Mouse (Mus musculus) neural tube, embryonic 15.5 days (tissue): ENCODE data around the gene Cdpf1. TPM values are rescaled to one million over a fixed set of nuclear protein-coding genes. Genes with fewer than 3 reads are reported as not detected.

ENCODE experiments used
- ATAC-seq: fragments of 200-750 bp; cut with Nextera tagmentation; 2 replicates; pipeline ENCODE4 v1.8.0; 2017; ENCODE audit warnings: mild to moderate bottlenecking, moderate TSS enrichment, moderate library complexity; ENCODE audit not compliant: low FRiP score
- H3K27ac ChIP-seq: fragments of 300-500 bp; sonication (generic); replicated peaks from 2 replicates; pipeline ENCODE4 v1.5.1; 2015; ENCODE audit warnings: mild to moderate bottlenecking, inconsistent platforms
- H3K27me3 ChIP-seq: fragments of 300-500 bp; sonication (generic); replicated peaks from 2 replicates; pipeline ENCODE4 v1.6.1; 2015; ENCODE audit warnings: inconsistent platforms
- H3K36me3 ChIP-seq: fragments of 300-500 bp; sonication (generic); 2 replicates; pipeline ENCODE4 v1.6.1; 2015; ENCODE audit warnings: inconsistent platforms
- H3K4me1 ChIP-seq: fragments of 300-500 bp; sonication (generic); 2 replicates; pipeline ENCODE4 v1.6.1; 2015; ENCODE audit warnings: inconsistent platforms
- H3K4me2 ChIP-seq: fragments of 300-500 bp; sonication (generic); 2 replicates; pipeline ENCODE4 v1.6.1; 2015; ENCODE audit warnings: inconsistent platforms, mild to moderate bottlenecking, moderate library complexity
- H3K4me3 ChIP-seq: fragments of 300-500 bp; sonication (generic); replicated peaks from 2 replicates; pipeline ENCODE4 v1.5.1; 2015; ENCODE audit warnings: mild to moderate bottlenecking, inconsistent platforms
- H3K9ac ChIP-seq: fragments of 300-500 bp; sonication (generic); replicated peaks from 2 replicates; pipeline ENCODE4 v1.6.1; 2015; ENCODE audit warnings: mild to moderate bottlenecking, inconsistent platforms
- H3K9me3 ChIP-seq: fragments of 300-500 bp; sonication (generic); replicated peaks from 2 replicates; pipeline ENCODE4 v1.6.1; 2016; ENCODE audit warnings: inconsistent platforms
- WGBS: fragments of 180-500 bp; shearing (Covaris S2); methylation state at CpG from one replicate; pipeline ENCODE4 v1.1.7; 2015; ENCODE audit warnings: mixed read lengths; 5-methylcytosine and 5-hydroxymethylcytosine counted together
- polyA plus RNA-seq: library from polyadenylated mRNA; unstranded; fragments of >200 nt; fragmentation: Nextera tagmentation; extraction: Ambion mirVana; gene quantifications from 2 replicates; pipeline ENCODE4 v1.2.1, GENCODE M21; 2015

The Cdpf1 gene
- 22.3 and 25.7 TPM in 2 replicates for polyA plus RNA-seq

- WGBS: 3% methylated on average over 34 of the region's 36 CpGs
- ATAC-seq: peak; percentile 98
These were observed at the start of gene Cdpf1 for GRCm38 (mm10) chr15:85811535-85812277. Gene Cdpf1 (minus strand): TSS chr15:85811697.

DNA sequence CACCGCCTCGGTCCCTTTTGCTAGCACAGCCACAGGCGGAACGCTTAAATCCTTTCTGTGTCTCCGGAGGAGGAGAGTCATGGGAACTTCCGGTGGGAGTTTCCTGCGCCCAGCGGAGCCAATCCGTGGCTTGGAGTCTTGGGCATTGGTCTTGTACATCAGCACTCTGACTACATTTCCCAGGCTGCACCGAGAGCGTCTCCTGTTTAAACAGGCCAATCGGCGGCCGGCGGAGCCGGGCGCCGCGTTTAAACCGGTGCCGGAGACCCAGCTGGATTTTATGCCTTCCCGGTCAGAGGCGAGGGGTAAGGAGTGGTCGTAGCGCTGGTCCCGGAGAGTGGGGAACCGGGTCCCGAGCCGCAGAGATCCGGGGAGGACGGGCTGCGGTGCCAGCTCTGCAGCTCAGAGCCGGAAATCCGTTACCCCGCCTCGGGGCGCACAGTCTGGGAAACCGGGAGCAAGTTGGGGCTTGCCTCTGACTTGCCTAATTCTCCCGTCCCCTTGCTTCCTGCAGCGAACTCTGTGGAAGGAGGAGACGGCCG, 48.1 kb upstream of the Cdpf1 start, which contains the start of gene Gtse1:
Gene Gtse1, plus strand, starts transcription at position 256 of the 542 bp plus-strand sequence.
- peaks cover 26% of the 10 kb centered on the region for H3K4me1 ChIP-seq
- under 1% methylated on average over 42 of the region's 42 CpGs for WGBS
- H3K9ac ChIP-seq: peak within 1 kb of the TSS; percentile 76
- H3K4me2 ChIP-seq: peak within 1 kb of the TSS; percentile 93
- no peaks in the 10 kb centered on the region for H3K27me3 ChIP-seq
- no peaks in the 10 kb centered on the region for H3K36me3 ChIP-seq
- peak within 1 kb of the TSS; percentile 65 for H3K4me3 ChIP-seq
- ATAC-seq: peak; percentile 98
- peak within 1 kb of the TSS; percentile 87 for H3K27ac ChIP-seq
- H3K9me3 ChIP-seq: no peaks in the 10 kb centered on the region

More at GRCm38 (mm10) chr15:85811535-85812277, at the start of gene Cdpf1:
- peaks cover 17% of the 10 kb centered on the region for H3K4me1 ChIP-seq
- H3K9ac ChIP-seq: peak within 1 kb of the TSS; percentile 84
- peak within 1 kb of the TSS; percentile 86 for H3K4me2 ChIP-seq
- H3K9me3 ChIP-seq: 0 out of 2 replicates have a peak, but pooled peaks cover 4% of the 10 kb centered on the region
- no peaks in the 10 kb centered on the region for H3K36me3 ChIP-seq
- peak within 1 kb of the TSS; percentile 81 for H3K4me3 ChIP-seq
- H3K27ac ChIP-seq: peak within 1 kb of the TSS; percentile 94
- H3K27me3 ChIP-seq: no peaks in the 10 kb centered on the region

GRCm38 (mm10) chr15:85858980-85859489, 47.5 kb upstream of the Cdpf1 start:
- peak overlapping the region; percentile 65 for H3K4me3 ChIP-seq
- ATAC-seq: peak; percentile 57
- no peaks in the 10 kb centered on the region for H3K36me3 ChIP-seq
- no peaks in the 10 kb centered on the region for H3K27me3 ChIP-seq
- H3K27ac ChIP-seq: peak overlapping the region; percentile 87
- H3K4me2 ChIP-seq: peak overlapping the region; percentile 93
- H3K4me1 ChIP-seq: peaks cover 26% of the 10 kb centered on the region
- whole genome bisulfite sequencing: 10% methylated on average over 15 of the region's 15 CpGs
- H3K9ac ChIP-seq: peak overlapping the region; percentile 76
- no peaks in the 10 kb centered on the region for H3K9me3 ChIP-seq

DNA sequence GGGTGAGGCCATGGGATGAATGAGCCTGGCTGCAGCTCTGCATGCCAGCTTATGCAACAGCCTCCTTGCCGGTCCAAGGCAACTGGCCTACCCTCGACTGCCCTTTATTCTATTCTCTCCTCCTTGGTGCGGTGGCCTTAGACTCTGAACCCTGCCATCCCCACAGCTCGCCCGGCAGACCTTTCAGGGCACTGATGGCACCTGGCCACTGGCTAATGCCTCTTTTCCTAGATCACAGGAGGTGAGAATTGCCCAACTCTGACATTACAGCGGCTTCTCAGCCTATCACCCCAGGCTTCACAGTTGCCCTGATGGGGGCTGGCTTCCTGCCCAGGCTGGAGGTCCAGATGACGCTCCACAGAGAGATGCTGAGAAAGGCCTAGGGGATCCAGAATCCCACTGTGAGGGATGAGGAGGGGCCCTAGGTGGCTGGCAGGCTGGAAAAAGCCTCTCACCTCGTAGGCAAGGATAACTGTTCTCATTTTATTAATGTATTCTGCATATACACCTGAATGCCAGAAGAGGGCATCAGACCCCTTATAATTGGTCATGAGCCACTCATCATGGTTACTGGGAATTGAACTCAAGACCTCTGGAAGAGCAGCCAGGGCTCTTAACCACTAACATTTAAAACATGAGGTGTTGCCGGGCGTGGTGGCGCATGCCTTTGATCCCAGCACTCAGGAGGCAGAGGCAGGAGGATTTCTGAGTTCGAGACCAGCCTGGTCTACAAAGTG, 40.3 kb upstream of the Cdpf1 start:
- Histone ChIP-seq H3K27me3 (no peaks in the 10 kb centered on the region), H3K4me1 (no peaks in the 10 kb centered on the region), H3K4me3 (no peak overlapping the region), H3K27ac (no peak overlapping the region), H3K36me3 (no peaks in the 10 kb centered on the region; the same call in 1 of the 2 replicates), H3K9me3 (no peaks in the 10 kb centered on the region), H3K4me2 (no peak overlapping the region), H3K9ac (no peak overlapping the region)
- 80% methylated on average over 12 of the region's 12 CpGs for WGBS
- no peak for ATAC-seq

DNA sequence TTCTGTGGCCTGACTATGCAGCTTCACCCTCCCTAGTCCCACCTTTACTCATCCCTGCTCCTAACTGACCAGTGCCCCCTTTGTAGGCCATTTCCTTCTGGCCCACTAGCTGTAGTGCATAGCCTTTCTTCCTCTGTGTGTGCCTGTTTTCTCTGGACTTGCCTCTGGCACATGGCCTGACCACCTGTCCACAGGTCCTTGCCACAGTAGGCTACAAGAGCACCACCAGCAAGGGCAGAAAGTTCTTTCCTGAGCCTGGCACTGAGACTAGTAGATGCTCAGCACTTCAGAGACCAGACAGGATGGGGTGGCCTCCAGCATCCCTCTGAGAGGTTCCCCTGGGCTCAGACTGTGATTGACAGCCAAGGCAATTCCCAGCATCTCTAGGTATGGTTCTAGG, 33.6 kb upstream of the Cdpf1 start:
- H3K4me3 ChIP-seq: no peak overlapping the region
- H3K9ac ChIP-seq: no peak overlapping the region
- no peak overlapping the region for H3K27ac ChIP-seq
- no peaks in the 10 kb centered on the region for H3K9me3 ChIP-seq
- H3K4me2 ChIP-seq: no peak overlapping the region
- no peaks in the 10 kb centered on the region for H3K27me3 ChIP-seq
- ATAC-seq: no peak
- H3K4me1 ChIP-seq: no peaks in the 10 kb centered on the region
- H3K36me3 ChIP-seq: 0 out of 2 replicates have a peak, but pooled peaks cover 2% of the 10 kb centered on the region

GRCm38 (mm10) chr15:85841796-85842360, 30.4 kb upstream of the Cdpf1 start:
- 0 out of 2 replicates have a peak, but pooled peaks cover 2% of the 10 kb centered on the region for H3K36me3 ChIP-seq
- H3K4me1 ChIP-seq: no peaks in the 10 kb centered on the region
- no peak overlapping the region for H3K4me3 ChIP-seq
- no peak overlapping the region for H3K27ac ChIP-seq
- ATAC-seq: no peak
- H3K4me2 ChIP-seq: no peak overlapping the region
- no peaks in the 10 kb centered on the region for H3K9me3 ChIP-seq
- no peak overlapping the region for H3K9ac ChIP-seq
- WGBS: 87% methylated on average over 5 of the region's 5 CpGs
- no peaks in the 10 kb centered on the region for H3K27me3 ChIP-seq

DNA sequence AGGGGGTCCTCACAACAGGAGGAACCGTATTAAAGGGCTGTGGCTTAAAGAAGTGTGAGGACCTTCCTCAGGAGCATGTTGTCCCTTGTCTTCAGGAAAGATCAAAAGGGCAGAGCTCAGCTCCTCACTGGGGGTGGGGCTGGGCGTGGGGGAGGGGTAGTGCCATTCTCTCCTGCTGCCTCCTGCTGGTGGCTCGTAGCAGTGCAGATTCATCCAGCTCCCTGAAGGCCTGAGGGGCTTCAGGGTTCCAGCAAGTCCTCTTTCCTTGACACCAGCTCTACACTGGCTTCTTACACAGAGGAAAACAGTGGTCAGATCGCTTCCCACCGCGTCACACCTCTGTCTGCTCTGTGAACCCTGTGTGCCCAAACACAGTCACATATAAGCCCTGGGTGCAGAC, 29.5 kb upstream of the Cdpf1 start:
- H3K9me3 ChIP-seq: no peaks in the 10 kb centered on the region
- no peak overlapping the region for H3K4me3 ChIP-seq
- H3K27me3 ChIP-seq: no peaks in the 10 kb centered on the region
- ATAC-seq: no peak
- H3K27ac ChIP-seq: no peak overlapping the region
- H3K36me3 ChIP-seq: peaks cover 5% of the 10 kb centered on the region; the same call in 1 of the 2 replicates
- H3K9ac ChIP-seq: no peak overlapping the region
- H3K4me1 ChIP-seq: no peaks in the 10 kb centered on the region
- H3K4me2 ChIP-seq: no peak overlapping the region
- 33% methylated on average over 6 of the region's 6 CpGs for WGBS

- Histone ChIP-seq H3K4me2 (no peak overlapping the region), H3K27ac (no peak overlapping the region), H3K36me3 (peaks cover 5% of the 10 kb centered on the region; the same call in 1 of the 2 replicates), H3K9me3 (no peaks in the 10 kb centered on the region), H3K4me3 (no peak overlapping the region), H3K4me1 (peaks cover 13% of the 10 kb centered on the region), H3K9ac (no peak overlapping the region), H3K27me3 (no peaks in the 10 kb centered on the region)
- no peak for ATAC-seq
- over 99% methylated on average over 5 of the region's 5 CpGs for WGBS
These were observed 25.4 kb upstream of the Cdpf1 start for GRCm38 (mm10) chr15:85836887-85837286.

GRCm38 (mm10) chr15:85835335-85835734, 23.8 kb upstream of the Cdpf1 start:
- Histone ChIP-seq H3K4me2 (no peak overlapping the region), H3K27me3 (no peaks in the 10 kb centered on the region), H3K9ac (no peak overlapping the region), H3K36me3 (peaks cover 5% of the 10 kb centered on the region; the same call in 1 of the 2 replicates), H3K27ac (no peak overlapping the region), H3K4me1 (peaks cover 19% of the 10 kb centered on the region), H3K4me3 (no peak overlapping the region), H3K9me3 (no peaks in the 10 kb centered on the region)
- no peak for ATAC-seq
- WGBS: 61% methylated on average over 3 of the region's 3 CpGs

DNA sequence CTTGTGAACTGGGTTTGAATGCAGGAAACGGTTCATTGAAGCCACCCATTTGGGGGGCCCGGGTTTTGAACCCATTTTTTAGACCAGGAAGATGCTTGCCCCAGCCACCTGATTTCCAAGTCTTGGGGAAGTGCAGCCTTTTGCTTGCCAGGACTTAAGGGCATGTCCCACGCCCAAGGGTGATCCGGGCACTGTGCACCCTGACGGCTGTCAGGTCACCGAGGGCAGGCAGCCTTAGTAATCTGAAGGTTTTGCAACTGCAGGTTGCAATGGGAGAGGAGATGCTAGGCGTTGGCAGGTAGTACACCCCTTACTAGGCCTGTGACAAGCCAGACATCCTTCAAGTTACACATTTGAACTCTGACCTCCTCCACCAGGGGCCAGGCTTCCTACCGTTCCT, 21.1 kb upstream of the Cdpf1 start:
- no peaks in the 10 kb centered on the region for H3K27me3 ChIP-seq
- H3K9me3 ChIP-seq: no peaks in the 10 kb centered on the region
- peaks cover 19% of the 10 kb centered on the region for H3K4me1 ChIP-seq
- H3K4me2 ChIP-seq: peak overlapping the region; percentile 92
- ATAC-seq: no peak
- H3K27ac ChIP-seq: no peak overlapping the region
- H3K4me3 ChIP-seq: peak overlapping the region; percentile 60
- peak overlapping the region; percentile 66 for H3K9ac ChIP-seq
- 46% methylated on average over 8 of the region's 8 CpGs for WGBS
- peaks cover 5% of the 10 kb centered on the region; the same call in 1 of the 2 replicates for H3K36me3 ChIP-seq

DNA sequence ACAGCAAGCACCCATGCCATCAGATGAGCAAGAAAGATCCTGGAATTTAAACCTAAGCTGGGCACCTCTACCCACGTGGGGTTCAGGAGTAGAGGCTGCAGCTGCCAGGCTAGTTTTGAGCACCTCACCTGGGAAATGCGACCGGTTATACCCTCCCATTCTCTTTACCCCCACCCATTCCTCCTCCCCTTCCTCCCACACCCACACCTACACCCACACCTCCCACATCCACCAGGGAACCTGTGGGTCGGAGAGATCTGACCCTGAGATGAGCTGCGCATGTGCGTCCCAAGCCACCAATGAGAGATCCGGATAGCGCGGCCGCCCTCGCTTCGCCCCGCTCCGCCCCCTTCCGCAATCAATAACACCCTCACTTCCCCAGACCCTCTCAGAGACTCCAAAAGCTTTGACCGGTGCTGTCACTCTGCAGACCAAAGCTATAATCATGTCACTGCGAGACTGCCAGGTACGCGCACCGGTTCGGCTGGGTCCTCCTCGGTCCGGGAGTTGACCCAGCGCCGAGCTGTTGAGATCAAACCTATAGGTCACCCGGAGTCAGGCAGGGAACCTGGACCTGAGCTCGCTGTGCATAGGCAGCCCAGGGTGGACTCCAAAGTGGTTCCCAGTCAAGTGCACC, 20.6 kb upstream of the Cdpf1 start, which contains the start of gene Ttc38:
Gene Ttc38, plus strand, starts transcription at position 353 of the 637 bp plus-strand sequence.
- Histone ChIP-seq H3K9ac (peak within 1 kb of the TSS; percentile 66), H3K4me1 (peaks cover 19% of the 10 kb centered on the region), H3K27me3 (no peaks in the 10 kb centered on the region), H3K4me3 (peak within 1 kb of the TSS; percentile 60), H3K4me2 (peak within 1 kb of the TSS; percentile 92), H3K27ac (no peak within 1 kb of the TSS; the same call in 1 of the 2 replicates), H3K36me3 (peaks cover 5% of the 10 kb centered on the region; the same call in 1 of the 2 replicates), H3K9me3 (no peaks in the 10 kb centered on the region)
- peak; percentile 92 for ATAC-seq
- WGBS: 1% methylated on average over 27 of the region's 27 CpGs
